Mouse (Mus musculus): ENCODE data around the gene B4galnt3. TPM values are rescaled to one million over a fixed set of nuclear protein-coding genes. Genes with fewer than 3 reads are reported as not detected.

Gene B4galnt3
- polyA plus RNA-seq, 1 experiment from 2014 or later, result 0.31 TPM

DNA sequence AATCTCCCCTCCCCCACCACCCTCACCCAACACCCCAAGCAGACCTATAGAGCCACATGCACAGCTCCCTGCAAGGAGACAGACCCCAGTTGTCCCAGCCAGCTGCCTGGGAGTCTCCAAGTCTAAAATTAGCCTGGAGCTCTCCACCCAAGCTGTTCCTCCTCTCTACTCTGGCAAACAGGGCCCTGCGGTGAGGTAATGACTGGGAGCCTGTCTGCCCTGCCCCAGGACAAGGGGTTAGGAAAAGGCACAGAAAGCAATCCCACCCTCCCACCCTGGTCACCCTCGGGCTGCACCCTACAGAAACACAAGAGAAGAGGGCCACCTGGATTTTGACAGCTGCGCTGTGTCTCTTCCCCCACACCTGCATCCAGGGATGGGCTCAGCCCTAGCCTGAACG, 19.5 kb downstream of the B4galnt3 start:
- H3K4me1 ChIP-seq, result peaks cover 49% of the 10 kb centered on the region

GRCm38 (mm10) chr6:120274181-120274580, 20.2 kb downstream of the B4galnt3 start:
- Histone ChIP-seq H3K4me1 (peaks cover 42% of the 10 kb centered on the region), H3K9me3 (no peaks in the 10 kb centered on the region), H3K4me3 (no peak overlapping the region), H3K27me3 (replicated peaks) (no peaks in the 10 kb centered on the region), H3K4me2 (no peak overlapping the region), H3K27ac (replicated peaks) (peak overlapping the region; percentile 88), H3K36me3 (no peaks in the 10 kb centered on the region), H3K9ac (no peak overlapping the region)
- ATAC-seq (ENCODE audit: extremely low read depth, insufficient number of reproducible peaks, low FRiP score, low TSS enrichment), result no peak
- 52% methylated on average over 8 of the region's 8 CpGs for WGBS

More for the DNA sequence above, 19.5 kb downstream of the B4galnt3 start:
- Histone ChIP-seq H3K4me3 (no peak overlapping the region), H3K27ac (replicated peaks) (peak overlapping the region; percentile 88), H3K27me3 (replicated peaks) (no peaks in the 10 kb centered on the region), H3K36me3 (no peaks in the 10 kb centered on the region), H3K9ac (peak overlapping the region; percentile 66), H3K4me2 (peak overlapping the region; percentile 36), H3K9me3 (no peaks in the 10 kb centered on the region)
- peak; percentile 79; the same call in 1 of the 2 replicates for ATAC-seq (ENCODE audit: extremely low read depth, insufficient number of reproducible peaks, low FRiP score, low TSS enrichment)
- WGBS, result 24% methylated on average over 4 of the region's 4 CpGs

DNA sequence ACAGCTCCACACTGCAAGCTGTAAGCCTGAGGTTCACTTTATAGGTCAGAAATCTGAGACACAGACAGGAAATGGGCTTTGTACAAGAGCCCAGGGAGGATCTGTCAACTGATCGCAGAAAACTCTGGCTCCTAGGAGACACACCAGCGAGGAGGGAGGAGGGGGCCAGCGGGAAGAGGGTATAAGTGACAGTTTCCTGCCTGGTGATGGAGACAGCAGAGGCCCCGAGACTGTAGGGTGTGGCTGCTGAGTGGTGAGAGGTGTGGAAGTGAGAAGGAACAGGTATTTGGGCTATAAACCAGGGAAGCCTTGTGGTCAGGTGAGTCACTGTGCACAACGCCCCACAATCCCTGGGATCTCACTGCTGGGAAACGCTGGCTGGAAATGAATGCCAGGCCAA, 30.2 kb downstream of the B4galnt3 start:
- no peak overlapping the region for H3K4me2 ChIP-seq
- peaks cover 31% of the 10 kb centered on the region for H3K4me1 ChIP-seq
- H3K4me3 ChIP-seq, result no peak overlapping the region
- WGBS, result 26% methylated on average over 6 of the region's 6 CpGs
- no peak overlapping the region for H3K9ac ChIP-seq
- no peaks in the 10 kb centered on the region for H3K36me3 ChIP-seq
- H3K27me3 ChIP-seq (replicated peaks), result 0 out of 2 replicates have a peak, but pooled peaks cover 5% of the 10 kb centered on the region
- H3K27ac ChIP-seq (replicated peaks), result no peak overlapping the region
- ATAC-seq (ENCODE audit: extremely low read depth, insufficient number of reproducible peaks, low FRiP score, low TSS enrichment), result no peak
- H3K9me3 ChIP-seq, result no peaks in the 10 kb centered on the region

- no peak overlapping the region for H3K4me2 ChIP-seq
Observed at GRCm38 (mm10) chr6:120263608-120264007, 30.8 kb downstream of the B4galnt3 start.

GRCm38 (mm10) chr6:120262886-120263531, 31.4 kb downstream of the B4galnt3 start:
- Histone ChIP-seq H3K4me2 (no peak overlapping the region), H3K4me1 (peaks cover 31% of the 10 kb centered on the region), H3K4me3 (no peak overlapping the region), H3K9ac (no peak overlapping the region), H3K36me3 (no peaks in the 10 kb centered on the region), H3K27me3 (replicated peaks) (0 out of 2 replicates have a peak, but pooled peaks cover 5% of the 10 kb centered on the region), H3K9me3 (no peaks in the 10 kb centered on the region), H3K27ac (replicated peaks) (0 out of 2 replicates have a peak overlapping the region, but pooled peaks have one; percentile 28)
- ATAC-seq (ENCODE audit: extremely low read depth, insufficient number of reproducible peaks, low FRiP score, low TSS enrichment), result no peak
- 58% methylated on average over 12 of the region's 12 CpGs for WGBS

More at GRCm38 (mm10) chr6:120263608-120264007, 30.8 kb downstream of the B4galnt3 start:
- H3K4me1 ChIP-seq, result peaks cover 31% of the 10 kb centered on the region
- WGBS, result 69% methylated on average over 7 of the region's 7 CpGs
- no peak overlapping the region for H3K9ac ChIP-seq
- no peak overlapping the region for H3K27ac ChIP-seq (replicated peaks)
- H3K27me3 ChIP-seq (replicated peaks), result 0 out of 2 replicates have a peak, but pooled peaks cover 5% of the 10 kb centered on the region
- no peaks in the 10 kb centered on the region for H3K9me3 ChIP-seq
- no peak overlapping the region for H3K4me3 ChIP-seq
- H3K36me3 ChIP-seq, result no peaks in the 10 kb centered on the region
- no peak for ATAC-seq (ENCODE audit: extremely low read depth, insufficient number of reproducible peaks, low FRiP score, low TSS enrichment)

DNA sequence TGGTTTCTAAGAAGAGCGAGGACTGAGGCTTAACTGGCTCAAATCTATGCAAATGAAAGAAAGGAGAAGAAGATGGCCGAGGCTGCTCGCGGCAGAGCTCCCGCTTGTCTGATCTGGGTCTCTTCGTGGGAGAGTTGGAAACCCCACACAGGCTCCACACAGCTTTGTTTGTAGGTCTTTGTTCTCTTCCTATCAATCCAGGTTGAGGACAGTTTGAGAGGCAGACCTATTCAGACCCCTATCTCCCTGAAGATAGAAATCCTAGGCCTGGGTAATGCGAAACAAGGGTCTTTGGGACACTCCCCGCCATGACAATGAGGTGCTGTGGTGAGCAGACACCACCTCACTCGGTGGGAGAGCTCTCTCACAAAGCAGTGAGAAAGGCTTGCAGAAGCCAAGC, 34.9 kb downstream of the B4galnt3 start:
- 36% methylated on average over 9 of the region's 9 CpGs for WGBS
- no peak for ATAC-seq (ENCODE audit: extremely low read depth, insufficient number of reproducible peaks, low FRiP score, low TSS enrichment)

DNA sequence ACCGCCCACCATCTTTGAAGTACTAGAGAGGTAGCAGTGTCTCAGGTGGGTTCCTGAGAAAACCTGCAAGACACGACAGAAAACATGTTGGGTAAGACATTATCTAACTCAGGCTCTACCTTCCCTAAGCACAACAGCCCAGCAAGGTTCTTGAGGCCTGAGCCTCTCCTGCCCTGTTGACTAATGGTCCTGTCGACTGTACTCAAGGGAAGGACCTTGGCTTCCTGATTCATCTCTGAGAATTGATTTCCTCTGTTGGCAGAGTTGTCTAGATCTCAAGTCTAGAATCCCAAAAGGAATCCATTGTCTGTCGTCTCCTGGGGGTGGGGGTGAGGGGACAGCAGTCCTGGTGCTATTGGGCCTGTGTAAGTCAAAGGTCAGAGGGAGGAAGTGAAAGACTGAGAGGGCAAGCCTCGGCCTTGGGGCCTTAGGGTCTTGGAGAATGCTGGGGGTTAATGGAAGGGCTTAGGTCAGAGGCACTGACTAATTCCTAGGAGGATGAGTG, 37.9 kb downstream of the B4galnt3 start:
- Histone ChIP-seq H3K27me3 (replicated peaks) (no peaks in the 10 kb centered on the region), H3K9ac (no peak overlapping the region), H3K36me3 (no peaks in the 10 kb centered on the region), H3K4me2 (no peak overlapping the region), H3K9me3 (no peaks in the 10 kb centered on the region), H3K4me1 (peaks cover 1% of the 10 kb centered on the region), H3K27ac (replicated peaks) (no peak overlapping the region), H3K4me3 (no peak overlapping the region)
- no peak for ATAC-seq (ENCODE audit: extremely low read depth, insufficient number of reproducible peaks, low FRiP score, low TSS enrichment)
- 63% methylated on average over 5 of the region's 5 CpGs for WGBS

More for the DNA sequence above, 34.9 kb downstream of the B4galnt3 start:
- Histone ChIP-seq H3K36me3 (no peaks in the 10 kb centered on the region), H3K4me2 (no peak overlapping the region), H3K4me1 (peaks cover 31% of the 10 kb centered on the region), H3K9ac (no peak overlapping the region), H3K9me3 (no peaks in the 10 kb centered on the region), H3K4me3 (no peak overlapping the region), H3K27ac (replicated peaks) (no peak overlapping the region), H3K27me3 (replicated peaks) (no peaks in the 10 kb centered on the region)

DNA sequence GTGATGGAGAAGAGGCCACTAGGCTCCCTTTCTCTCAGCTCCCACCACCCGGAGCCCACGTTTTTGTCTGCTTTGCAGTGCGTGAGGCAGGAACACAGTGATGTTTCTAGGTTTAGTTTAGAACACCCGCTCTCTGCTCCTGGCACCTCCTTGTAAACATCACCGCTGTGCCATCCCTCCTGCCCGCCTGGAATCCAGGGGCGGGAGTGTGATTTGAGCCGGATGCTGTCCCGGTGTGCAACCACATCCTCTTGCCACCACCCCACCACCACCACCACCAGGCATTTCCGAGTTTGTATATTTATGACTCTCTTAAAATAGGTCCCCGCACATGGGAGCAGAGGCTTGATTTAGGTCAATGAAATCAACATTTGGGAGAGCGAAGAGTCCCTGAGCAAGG, 38.7 kb downstream of the B4galnt3 start:
- Histone ChIP-seq H3K36me3 (no peaks in the 10 kb centered on the region), H3K4me3 (no peak overlapping the region), H3K9ac (no peak overlapping the region), H3K4me1 (no peaks in the 10 kb centered on the region), H3K27ac (replicated peaks) (no peak overlapping the region), H3K4me2 (no peak overlapping the region), H3K27me3 (replicated peaks) (no peaks in the 10 kb centered on the region), H3K9me3 (no peaks in the 10 kb centered on the region)
- WGBS, result 83% methylated on average over 12 of the region's 12 CpGs
- no peak for ATAC-seq (ENCODE audit: extremely low read depth, insufficient number of reproducible peaks, low FRiP score, low TSS enrichment)

GRCm38 (mm10) chr6:120255144-120255543, 39.2 kb downstream of the B4galnt3 start:
- Histone ChIP-seq H3K9ac (no peak overlapping the region), H3K4me3 (no peak overlapping the region), H3K9me3 (no peaks in the 10 kb centered on the region), H3K4me1 (no peaks in the 10 kb centered on the region), H3K36me3 (no peaks in the 10 kb centered on the region), H3K4me2 (no peak overlapping the region), H3K27ac (replicated peaks) (no peak overlapping the region), H3K27me3 (replicated peaks) (no peaks in the 10 kb centered on the region)
- WGBS, result 55% methylated on average over 4 of the region's 4 CpGs
- ATAC-seq (ENCODE audit: extremely low read depth, insufficient number of reproducible peaks, low FRiP score, low TSS enrichment), result no peak

DNA sequence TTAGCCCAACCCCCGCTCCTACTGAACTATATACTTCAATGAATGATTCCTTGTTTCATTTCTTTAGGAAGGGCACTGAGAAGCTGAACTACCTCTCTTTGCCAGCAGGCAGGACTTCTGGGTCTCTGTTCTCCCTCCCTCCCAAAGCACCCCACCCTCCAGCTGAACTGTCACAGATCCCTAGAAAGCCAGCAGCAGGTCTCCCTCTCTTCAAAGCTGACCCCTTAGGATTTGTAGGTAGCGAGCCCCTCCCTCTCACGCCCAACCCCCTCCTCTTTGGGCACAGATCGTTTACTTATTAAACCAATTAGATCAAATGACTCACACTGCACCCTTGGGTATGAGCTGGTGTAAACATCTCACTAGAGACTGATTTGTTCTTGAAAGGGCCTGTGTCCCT, 39.7 kb downstream of the B4galnt3 start:
- Histone ChIP-seq H3K36me3 (no peaks in the 10 kb centered on the region), H3K4me1 (no peaks in the 10 kb centered on the region), H3K27ac (replicated peaks) (no peak overlapping the region), H3K27me3 (replicated peaks) (no peaks in the 10 kb centered on the region), H3K4me3 (no peak overlapping the region), H3K9me3 (no peaks in the 10 kb centered on the region), H3K4me2 (no peak overlapping the region), H3K9ac (no peak overlapping the region)
- 66% methylated on average over 4 of the region's 4 CpGs for WGBS
- ATAC-seq (ENCODE audit: extremely low read depth, insufficient number of reproducible peaks, low FRiP score, low TSS enrichment), result no peak

- 83% methylated on average over 2 of the region's 2 CpGs for WGBS
- Histone ChIP-seq H3K9me3 (no peaks in the 10 kb centered on the region), H3K4me2 (no peak overlapping the region), H3K4me1 (no peaks in the 10 kb centered on the region), H3K27me3 (replicated peaks) (no peaks in the 10 kb centered on the region), H3K36me3 (no peaks in the 10 kb centered on the region), H3K9ac (no peak overlapping the region), H3K27ac (replicated peaks) (no peak overlapping the region), H3K4me3 (no peak overlapping the region)
- ATAC-seq (ENCODE audit: extremely low read depth, insufficient number of reproducible peaks, low FRiP score, low TSS enrichment), result no peak
Observed at GRCm38 (mm10) chr6:120252741-120253140, 41.6 kb downstream of the B4galnt3 start.

DNA sequence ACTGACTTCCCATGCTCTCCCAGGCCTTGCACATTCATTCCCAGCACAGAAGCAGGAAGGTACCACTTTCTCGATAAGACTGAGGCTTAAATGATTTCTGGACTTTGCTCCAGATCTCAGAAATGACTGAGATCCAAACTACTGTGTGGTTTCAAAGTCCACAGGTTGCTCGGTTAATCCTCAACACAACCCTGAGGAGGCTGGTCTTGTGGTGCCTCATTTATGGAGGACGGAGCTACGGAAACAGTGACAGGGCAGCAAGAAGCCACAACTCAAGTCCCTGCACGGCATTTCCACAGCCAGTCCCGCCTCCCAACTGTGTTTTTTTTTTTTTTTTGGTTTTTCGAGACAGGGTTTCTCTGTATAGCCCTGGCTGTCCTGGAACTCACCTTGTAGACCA, 43.3 kb downstream of the B4galnt3 start:
- Histone ChIP-seq H3K27ac (replicated peaks) (no peak overlapping the region), H3K4me3 (no peak overlapping the region), H3K4me1 (no peaks in the 10 kb centered on the region), H3K27me3 (replicated peaks) (no peaks in the 10 kb centered on the region), H3K36me3 (no peaks in the 10 kb centered on the region), H3K9ac (no peak overlapping the region), H3K9me3 (no peaks in the 10 kb centered on the region), H3K4me2 (no peak overlapping the region)
- ATAC-seq (ENCODE audit: extremely low read depth, insufficient number of reproducible peaks, low FRiP score, low TSS enrichment), result no peak
- WGBS, result 80% methylated on average over 6 of the region's 7 CpGs

All from heart, embryonic 13.5 days (tissue).